Mouse (Mus musculus) lung, adult 18-20 months (tissue): ENCODE results near the gene Atp8b4.

Source experiments
- DNase-seq, 2 experiments: peaks; one replicate each; pipeline ENCODE4 v3.0.0; 2022; ENCODE audit warnings: mixed read lengths in 2 of 2

Gene Atp8b4

GRCm38 (mm10) chr2:126283086-126283485 lies 217.4 kb downstream of the Atp8b4 start:
- DNase-seq = no peak

GRCm38 (mm10) chr2:126275511-126275910 lies 225.0 kb downstream of the Atp8b4 start:
- no peak for DNase-seq

GRCm38 (mm10) chr2:126274826-126275405 lies 225.6 kb downstream of the Atp8b4 start:
- no peak for DNase-seq

GRCm38 (mm10) chr2:126274311-126274710 lies 226.2 kb downstream of the Atp8b4 start:
- no peak for DNase-seq
